Comparison of ENCODE assay signal across 9 mouse cellular contexts in the genomic region with DNA sequence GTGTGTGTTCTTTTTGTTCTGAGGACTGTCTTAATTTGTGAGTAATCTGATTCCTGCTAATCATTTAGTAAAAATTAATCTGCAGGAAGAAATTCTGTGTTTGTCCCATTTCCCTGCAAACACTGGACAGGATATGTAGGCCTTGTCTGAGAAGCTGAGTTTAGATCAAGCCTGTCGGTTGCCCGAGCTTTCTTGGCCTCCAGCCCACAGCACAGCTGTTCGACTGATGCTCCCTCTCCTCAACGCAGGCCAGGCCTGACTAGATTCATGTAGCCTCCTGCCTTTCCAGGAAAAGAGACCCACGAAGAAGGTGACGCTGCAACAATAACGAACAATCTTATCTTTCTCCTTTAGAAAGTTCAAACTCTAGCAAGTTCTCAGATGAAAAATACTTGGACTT.
A peak's percentile ranks its signal among the peaks of the same experiment; 100 is the strongest.
DNase-seq lines count a peak whose midpoint lies in the region; ATAC-seq and TF ChIP-seq lines count a peak whose summit lies in the region.
"Had no signal": no experiment of that assay in that cellular context is flagged by ENCODE, and none has a peak within 500 bp of the region (broad histone marks: within the 10 kb centered on the region; RNA-seq: fewer than 3 reads in every experiment).

No protein-coding gene starts in this region.

- H3K4me2 ChIP-seq in kidney, embryonic 14.5 days (replicated peaks; ENCODE audit: low read depth, low read length) = no peak overlapping the region
- H3K4me2 ChIP-seq in embryonic facial prominence, embryonic 15.5 days (replicated peaks) = no peak overlapping the region
- no peak overlapping the region for H3K4me2 ChIP-seq in lung, postnatal 0 days (replicated peaks; ENCODE audit: low read depth, low read length)

- ATAC-seq in kidney, embryonic 14.5 days (ENCODE audit: low FRiP score, low TSS enrichment) = no peak
- peak; percentile 83 for ATAC-seq in embryonic facial prominence, embryonic 15.5 days (ENCODE audit: insufficient number of reproducible peaks, low FRiP score, low TSS enrichment, low read depth)
- ATAC-seq in lung, postnatal 0 days = peak; percentile 75
- ATAC-seq in erythroblast, adult 5-6 weeks (replicated peaks; ENCODE audit: low FRiP score, poor library complexity, severe bottlenecking) = no peak

- no peak overlapping the region for H3K9ac ChIP-seq in kidney, embryonic 14.5 days (ENCODE audit: low read depth, low read length)
- H3K9ac ChIP-seq in embryonic facial prominence, embryonic 15.5 days = no peak overlapping the region
- H3K9ac ChIP-seq in lung, postnatal 0 days (replicated peaks; ENCODE audit: low read depth) = no peak overlapping the region

- WGBS in kidney, embryonic 14.5 days = 61% methylated on average over 7 of the region's 7 CpGs
- WGBS in embryonic facial prominence, embryonic 15.5 days = 40% methylated on average over 7 of the region's 7 CpGs
- WGBS in lung, postnatal 0 days = 25% methylated on average over 7 of the region's 7 CpGs
- WGBS in forebrain, embryonic 10.5 days = 91% methylated on average over 7 of the region's 7 CpGs

- H3K27me3 ChIP-seq in kidney, embryonic 14.5 days (ENCODE audit: control insufficient read depth, insufficient read depth, low read length) = no peaks in the 10 kb centered on the region
- no peaks in the 10 kb centered on the region for H3K27me3 ChIP-seq in embryonic facial prominence, embryonic 15.5 days
- H3K27me3 ChIP-seq in lung, postnatal 0 days (replicated peaks; ENCODE audit: insufficient read depth, low read length) = no peaks in the 10 kb centered on the region
- no peaks in the 10 kb centered on the region for H3K27me3 ChIP-seq in forebrain, embryonic 10.5 days (ENCODE audit: poor library complexity, severe bottlenecking)

- intact Hi-C loops in heart, postnatal 14 days (cut with DNase I) = no loop called here

- H3K4me3 ChIP-seq in kidney, embryonic 14.5 days (ENCODE audit: low read length) = no peak overlapping the region
- no peak overlapping the region for H3K4me3 ChIP-seq in embryonic facial prominence, embryonic 15.5 days (replicated peaks)
- H3K4me3 ChIP-seq in lung, postnatal 0 days (ENCODE audit: low read depth, low read length) = no peak overlapping the region
- no peak overlapping the region for H3K4me3 ChIP-seq in forebrain, embryonic 10.5 days

- no peaks in the 10 kb centered on the region for H3K4me1 ChIP-seq in kidney, embryonic 14.5 days (ENCODE audit: control insufficient read depth, insufficient read depth, low read length)
- H3K4me1 ChIP-seq in embryonic facial prominence, embryonic 15.5 days = 0 out of 2 replicates have a peak, but pooled peaks cover 6% of the 10 kb centered on the region
- H3K4me1 ChIP-seq in lung, postnatal 0 days (ENCODE audit: insufficient read depth, low read depth, low read length) = peaks cover 2% of the 10 kb centered on the region; the same call in 1 of the 2 replicates
- H3K4me1 ChIP-seq in forebrain, embryonic 10.5 days = no peaks in the 10 kb centered on the region

- no peaks in the 10 kb centered on the region for H3K36me3 ChIP-seq in kidney, embryonic 14.5 days (ENCODE audit: control insufficient read depth, insufficient read depth, low read length)
- H3K36me3 ChIP-seq in embryonic facial prominence, embryonic 15.5 days = no peaks in the 10 kb centered on the region
- no peaks in the 10 kb centered on the region for H3K36me3 ChIP-seq in lung, postnatal 0 days (ENCODE audit: insufficient read depth, low read length)
- H3K36me3 ChIP-seq in forebrain, embryonic 10.5 days (replicated peaks) = no peaks in the 10 kb centered on the region
- H3K36me3 ChIP-seq: G1E had no signal

- no peak overlapping the region for H3K27ac ChIP-seq in kidney, embryonic 14.5 days (ENCODE audit: low read depth, low read length)
- no peak overlapping the region for H3K27ac ChIP-seq in embryonic facial prominence, embryonic 15.5 days (replicated peaks)
- peak overlapping the region; percentile 62; the same call in 1 of the 2 replicates for H3K27ac ChIP-seq in lung, postnatal 0 days (ENCODE audit: low read length)
- no peak overlapping the region for H3K27ac ChIP-seq in forebrain, embryonic 10.5 days

- H3K9me3 ChIP-seq in kidney, embryonic 14.5 days (ENCODE audit: control insufficient read depth, low read length) = no peaks in the 10 kb centered on the region
- H3K9me3 ChIP-seq in embryonic facial prominence, embryonic 15.5 days (replicated peaks) = no peaks in the 10 kb centered on the region
- H3K9me3 ChIP-seq in lung, postnatal 0 days (ENCODE audit: low read length) = no peaks in the 10 kb centered on the region
- H3K9me3 ChIP-seq in forebrain, embryonic 10.5 days = no peaks in the 10 kb centered on the region
- H3K9me3 ChIP-seq: G1E had no signal

- no peak for TF ChIP-seq CTCF in lung, postnatal 0 days (IDR thresholded peaks at IDR 0.05)

- no peak for TF ChIP-seq EP300 in lung, postnatal 0 days (IDR thresholded peaks at IDR 0.05)

- DNase-seq in kidney, adult 11 months = peak; percentile 58
- DNase-seq in heart, postnatal 14 days = peak; percentile 89 to 90
- DNase-seq in lung, postnatal 0 days (ENCODE audit: low spot score) = peak; percentile 79
- DNase-seq in retina, postnatal 1 day = no peak
- no peak for DNase-seq in forebrain, embryonic 10.5 days (ENCODE audit: extremely low spot score, low spot score)

Comparison
In these comparisons a context has a peak if more than half of its experiments do, and no peak if none do; other contexts are left out.
1. DNase-seq: peak in kidney, adult 11 months (single experiment), heart, postnatal 14 days (2 of 2) and lung, postnatal 0 days (single experiment); none in retina, postnatal 1 day (single experiment) and forebrain, embryonic 10.5 days (single experiment).
2. ATAC-seq: peak in embryonic facial prominence, embryonic 15.5 days (single experiment) and lung, postnatal 0 days (single experiment); none in kidney, embryonic 14.5 days (single experiment) and erythroblast, adult 5-6 weeks (single experiment).